Mouse (Mus musculus) C2C12 (cell line): ENCODE measurements around the gene Dcaf7.

Experiments used
- CTCF ChIP-seq: IDR thresholded peaks from one replicate; pipeline ENCODE4 v1.5.1; 2011; ENCODE audit not compliant: control insufficient read depth, insufficient read depth, insufficient read length
- MAX ChIP-seq: IDR thresholded peaks from one replicate; pipeline ENCODE4 v1.6.1; 2011; ENCODE audit warnings: mild to moderate bottlenecking, control low read depth

GRCm38 (mm10) chr11:106061311-106061710 lies 24.6 kb downstream of the Dcaf7 start:
- TF ChIP-seq MAX (no peak), CTCF (no peak)
